Mouse (Mus musculus) cerebellum, adult 2 months (tissue): ENCODE measurements around the gene Rprd1b.

Experiments
- CTCF ChIP-seq: fragments of 200-500 bp; IDR thresholded peaks from 2 replicates; pipeline ENCODE4 v1.5.1; 2011; ENCODE audit warnings: low read depth, mild to moderate bottlenecking, control low read depth, low read length, moderate library complexity, borderline replicate concordance; ENCODE audit not compliant: insufficient read depth
- POLR2A ChIP-seq: fragments of 200-500 bp; IDR thresholded peaks from 2 replicates; pipeline ENCODE4 v1.6.1; 2011; ENCODE audit warnings: low read length, control low read depth, borderline replicate concordance; ENCODE audit not compliant: insufficient read depth

DNA sequence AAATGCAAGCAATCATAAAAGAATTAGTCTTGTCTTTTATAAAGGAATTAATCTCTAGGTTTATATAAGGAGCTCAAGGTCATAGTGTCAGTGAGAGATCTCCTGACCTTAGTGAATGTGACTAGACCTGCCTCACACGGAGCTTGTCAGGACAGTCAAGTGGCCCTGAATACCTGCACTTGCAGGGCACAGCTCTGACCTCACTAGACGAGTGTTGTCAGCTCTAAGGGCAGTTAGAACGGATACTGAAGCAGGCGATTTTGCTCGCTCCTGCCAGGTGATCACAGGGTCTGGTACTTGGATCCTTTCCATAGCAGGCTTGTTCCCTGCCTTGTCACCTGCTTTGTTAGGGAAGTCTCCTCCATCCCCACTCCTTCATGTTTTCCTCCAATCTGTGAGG is 36.8 kb downstream of the Rprd1b start:
- no peak for TF ChIP-seq CTCF
- TF ChIP-seq POLR2A = no peak
